Mouse (Mus musculus) spleen, adult 2 months (tissue): ENCODE data around the gene Luzp4. TPM values are rescaled to one million over a fixed set of nuclear protein-coding genes. Genes with fewer than 3 reads are reported as not detected.
"Not testable (repeated sequence)": the region's sequence is repeated elsewhere in the genome, so short reads cannot be mapped to it uniquely, and the experiment has no call there.

Experiments
- DNase-seq, 2 experiments: peaks; one replicate each; pipeline versions ENCODE4 v3.0.0 to v3.0.0-alpha.2; 2012 to 2021; ENCODE audit warnings: low spot score in 2 of 2, low read depth in 1 of 2
- H3K27ac ChIP-seq: fragments of 200-500 bp; 2 replicates; pipeline ENCODE4 v1.5.1; 2012; ENCODE audit warnings: low read length, inconsistent platforms; ENCODE audit not compliant: insufficient read depth
- H3K27me3 ChIP-seq: fragments of 200-500 bp; 2 replicates; pipeline ENCODE4 v1.6.1; 2012; ENCODE audit warnings: mild to moderate bottlenecking, moderate library complexity, low read length, inconsistent platforms; ENCODE audit not compliant: control insufficient read depth, insufficient read depth
- H3K36me3 ChIP-seq: fragments of 200-500 bp; 2 replicates; pipeline ENCODE4 v1.6.1; 2012; ENCODE audit warnings: mild to moderate bottlenecking, low read length, inconsistent platforms; ENCODE audit not compliant: control insufficient read depth, insufficient read depth
- H3K4me1 ChIP-seq: fragments of 200-500 bp; 2 replicates; pipeline ENCODE4 v1.6.1; 2011; ENCODE audit warnings: inconsistent platforms; ENCODE audit not compliant: control insufficient read depth, insufficient read depth, insufficient read length
- H3K4me3 ChIP-seq: fragments of 200-500 bp; 2 replicates; pipeline ENCODE4 v1.5.1; 2011; ENCODE audit warnings: mild to moderate bottlenecking, inconsistent platforms; ENCODE audit not compliant: insufficient read depth, insufficient read length; ENCODE audit errors: extremely low read depth
- WGBS: fragments of 180-500 bp; shearing (Covaris S2); methylation state at CpG from one replicate; pipeline ENCODE4 v1.1.7; 2018; 5-methylcytosine and 5-hydroxymethylcytosine counted together
- polyA plus RNA-seq: library from polyadenylated mRNA; depleted of rRNA; stranded (reverse); fragments of >200 nt; gene quantifications from 2 replicates; pipeline ENCODE4 v1.2.3, GENCODE M21; 2012; rRNA removed

Luzp4 gene
- polyA plus RNA-seq = not detected in 2 replicates

GRCm38 (mm10) chrX:148857340-148857739 is at the start of gene Luzp4:
Gene Luzp4 (plus strand): TSS chrX:148857640.
- not testable (repeated sequence) for DNase-seq, H3K27me3 ChIP-seq, H3K27ac ChIP-seq, H3K36me3 ChIP-seq, H3K4me1 ChIP-seq, H3K4me3 ChIP-seq
- WGBS = 74% methylated on average over 5 of the region's 6 CpGs

- H3K4me1 ChIP-seq, H3K27me3 ChIP-seq, H3K36me3 ChIP-seq, H3K4me3 ChIP-seq, H3K27ac ChIP-seq, DNase-seq: not testable (repeated sequence)
- WGBS = 95% methylated on average over 4 of the region's 4 CpGs
Measured at GRCm38 (mm10) chrX:148841801-148842200, 15.6 kb upstream of the Luzp4 start.

Other genes starting within 250 kb of the Luzp4 start
- not detected in 2 replicates for gene Gm8334, start 242.5 kb upstream of the Luzp4 start, polyA plus RNA-seq
- not detected in 2 replicates for gene Gm15127, start 194.0 kb upstream of the Luzp4 start, polyA plus RNA-seq
- gene Ott, start 216.6 kb downstream of the Luzp4 start, polyA plus RNA-seq = not detected in 2 replicates